Mouse (Mus musculus): Measurements from ENCODE around the gene Cd244a. TPM values are rescaled to one million over a fixed set of nuclear protein-coding genes. Genes with fewer than 3 reads are reported as not detected.

The Cd244a gene
- total and polyA plus RNA-seq, 3 experiments = not detected

GRCm38 (mm10) chr1:171553359-171554341 lies 5.3 kb upstream of the Cd244a start:
- H3K79me2 ChIP-seq (ENCODE audit: control insufficient read depth, insufficient read depth, low read length, poor library complexity) = no peaks in the 10 kb centered on the region

GRCm38 (mm10) chr1:171556366-171556765 lies 2.6 kb upstream of the Cd244a start:
- no peaks in the 10 kb centered on the region for H3K36me3 ChIP-seq (ENCODE audit: control insufficient read depth in 1 of 2, insufficient read depth in 2 of 2, low read length in 2 of 2)
- no peak for DNase-seq (ENCODE audit: low read depth, low spot score)
- no peak for TF ChIP-seq CHD1 (IDR thresholded peaks at IDR 0.05; ENCODE audit: low read depth, low read length)
- no peak for TF ChIP-seq ETS1 (IDR thresholded peaks at IDR 0.05; ENCODE audit: low read depth, low read length)
- no peaks in the 10 kb centered on the region for H3K27me3 ChIP-seq (ENCODE audit: control insufficient read depth in 1 of 2, insufficient read depth in 2 of 2, low read length in 2 of 2)
- no peak overlapping the region for H3K9ac ChIP-seq (ENCODE audit: control insufficient read depth, low read depth, low read length, poor library complexity, severe bottlenecking)
- no peaks in the 10 kb centered on the region for H3K79me2 ChIP-seq (ENCODE audit: control insufficient read depth, insufficient read depth, low read length, poor library complexity)
- peaks cover 0 to 4% of the 10 kb centered on the region in 2 experiments; a peak in 2 of 4 replicates for H3K4me1 ChIP-seq (ENCODE audit: control insufficient read depth in 1 of 2, insufficient read depth in 2 of 2, low read length in 2 of 2)
- no peak overlapping the region for H3K4me3 ChIP-seq (ENCODE audit: control insufficient read depth in 1 of 2, insufficient read depth in 1 of 2, low read depth in 2 of 2, low read length in 2 of 2)
- no peak overlapping the region for H3K27ac ChIP-seq (ENCODE audit: control insufficient read depth, low read depth, low read length)
- H3K9me3 ChIP-seq (replicated peaks; ENCODE audit: insufficient read depth, low read length) = no peaks in the 10 kb centered on the region

More at GRCm38 (mm10) chr1:171553359-171554341, 5.3 kb upstream of the Cd244a start:
- H3K4me3 ChIP-seq (ENCODE audit: control insufficient read depth in 1 of 2, insufficient read depth in 1 of 2, low read depth in 2 of 2, low read length in 2 of 2) = no peak overlapping the region
- no peaks in the 10 kb centered on the region for H3K36me3 ChIP-seq (ENCODE audit: control insufficient read depth in 1 of 2, insufficient read depth in 2 of 2, low read length in 2 of 2)
- no peak overlapping the region for H3K9ac ChIP-seq (ENCODE audit: control insufficient read depth, low read depth, low read length, poor library complexity, severe bottlenecking)
- H3K27ac ChIP-seq (ENCODE audit: control insufficient read depth, low read depth, low read length) = no peak overlapping the region
- no peaks in the 10 kb centered on the region for H3K9me3 ChIP-seq (replicated peaks; ENCODE audit: insufficient read depth, low read length)
- peaks cover 0 to 6% of the 10 kb centered on the region in 2 experiments; a peak in 2 of 4 replicates for H3K4me1 ChIP-seq (ENCODE audit: control insufficient read depth in 1 of 2, insufficient read depth in 2 of 2, low read length in 2 of 2)
- no peaks in the 10 kb centered on the region for H3K27me3 ChIP-seq (ENCODE audit: control insufficient read depth in 1 of 2, insufficient read depth in 2 of 2, low read length in 2 of 2)
- TF ChIP-seq USF2 (IDR thresholded peaks at IDR 0.05; ENCODE audit: borderline replicate concordance in 1 of 2, insufficient read depth in 1 of 2, low read depth in 1 of 2, low read length in 2 of 2) = no peak
- TF ChIP-seq POLR2A (IDR thresholded peaks at IDR 0.05; ENCODE audit: control insufficient read depth in 1 of 2, insufficient read depth in 1 of 2, low read depth in 1 of 2, low read length in 2 of 2, poor library complexity in 1 of 2) = no peak
- no peak for DNase-seq (ENCODE audit: low read depth, low spot score)

- H3K9me3 ChIP-seq (replicated peaks; ENCODE audit: insufficient read depth, low read length) = no peaks in the 10 kb centered on the region
- no peaks in the 10 kb centered on the region for H3K79me2 ChIP-seq (ENCODE audit: control insufficient read depth, insufficient read depth, low read length, poor library complexity)
- TF ChIP-seq ETS1 (IDR thresholded peaks at IDR 0.05; ENCODE audit: low read depth, low read length) (no peak), TAL1 (IDR thresholded peaks at IDR 0.05; ENCODE audit: low read length) (no peak), ELF1 (IDR thresholded peaks at IDR 0.05; ENCODE audit: low read depth, low read length) (no peak), GABPA (IDR thresholded peaks at IDR 0.05; ENCODE audit: low read depth, low read length) (no peak), USF1 (IDR thresholded peaks at IDR 0.05; ENCODE audit: low read depth, low read length) (no peak), GATA1 (IDR thresholded peaks at IDR 0.05; ENCODE audit: low read depth, low read length) (no peak), POLR2AphosphoS2 (IDR thresholded peaks at IDR 0.05; ENCODE audit: low read length) (no peak), SMC3 (IDR thresholded peaks at IDR 0.05; ENCODE audit: low read depth, low read length) (no peak), CHD1 (IDR thresholded peaks at IDR 0.05; ENCODE audit: low read depth, low read length) (no peak), CTCF (IDR thresholded peaks at IDR 0.05 in 2 of 3, conservative IDR thresholded peaks at IDR 0.05 in 1 of 3; ENCODE audit: control insufficient read depth in 1 of 3, insufficient read depth in 1 of 3, low read depth in 2 of 3, low read length in 3 of 3, poor library complexity in 1 of 3, severe bottlenecking in 1 of 3) (no peak), MYC (IDR thresholded peaks at IDR 0.05; ENCODE audit: low read depth, low read length) (no peak), UBTF (IDR thresholded peaks at IDR 0.05; ENCODE audit: borderline replicate concordance, insufficient read depth, low read depth, low read length) (no peak), ZMIZ1 (IDR thresholded peaks at IDR 0.05; ENCODE audit: low read depth, low read length) (no peak), ZKSCAN1 (IDR thresholded peaks at IDR 0.05; ENCODE audit: low read depth, low read length) (no peak), MAZ (IDR thresholded peaks at IDR 0.05; ENCODE audit: low read depth, low read length) (no peak), USF2 (IDR thresholded peaks at IDR 0.05; ENCODE audit: borderline replicate concordance in 1 of 2, insufficient read depth in 1 of 2, low read depth in 1 of 2, low read length in 2 of 2) (no peak), TCF12 (IDR thresholded peaks at IDR 0.05; ENCODE audit: low read depth, low read length) (no peak), MEF2A (IDR thresholded peaks at IDR 0.05; ENCODE audit: extremely low read depth, insufficient replicate concordance, low read depth, low read length, poor library complexity, severe bottlenecking) (no peak), BHLHE40 (IDR thresholded peaks at IDR 0.05; ENCODE audit: borderline replicate concordance, low read depth, low read length) (no peak), RAD21 (IDR thresholded peaks at IDR 0.05; ENCODE audit: low read depth, low read length) (no peak)
- H3K27ac ChIP-seq (ENCODE audit: control insufficient read depth, low read depth, low read length) = no peak overlapping the region
- no peaks in the 10 kb centered on the region for H3K36me3 ChIP-seq (ENCODE audit: control insufficient read depth in 1 of 2, insufficient read depth in 2 of 2, low read length in 2 of 2)
- H3K4me3 ChIP-seq (ENCODE audit: control insufficient read depth in 1 of 2, insufficient read depth in 1 of 2, low read depth in 2 of 2, low read length in 2 of 2) = no peak overlapping the region
- no peaks in the 10 kb centered on the region for H3K27me3 ChIP-seq (ENCODE audit: control insufficient read depth in 1 of 2, insufficient read depth in 2 of 2, low read length in 2 of 2)
- H3K4me1 ChIP-seq (ENCODE audit: control insufficient read depth in 1 of 2, insufficient read depth in 2 of 2, low read length in 2 of 2) = no peaks in the 10 kb centered on the region
- H3K9ac ChIP-seq (ENCODE audit: control insufficient read depth, low read depth, low read length, poor library complexity, severe bottlenecking) = no peak overlapping the region
- no peak for DNase-seq (ENCODE audit: low read depth, low spot score)
These were observed 586 bp upstream of the Cd244a start for GRCm38 (mm10) chr1:171558407-171558806.
